Mouse (Mus musculus): ENCODE measurements around the gene Plcg1. TPM values are rescaled to one million over a fixed set of nuclear protein-coding genes. Genes with fewer than 3 reads are reported as not detected.

Plcg1 gene
- polyA plus RNA-seq, 1 experiment from 2014 or later: 40.2 TPM

DNA sequence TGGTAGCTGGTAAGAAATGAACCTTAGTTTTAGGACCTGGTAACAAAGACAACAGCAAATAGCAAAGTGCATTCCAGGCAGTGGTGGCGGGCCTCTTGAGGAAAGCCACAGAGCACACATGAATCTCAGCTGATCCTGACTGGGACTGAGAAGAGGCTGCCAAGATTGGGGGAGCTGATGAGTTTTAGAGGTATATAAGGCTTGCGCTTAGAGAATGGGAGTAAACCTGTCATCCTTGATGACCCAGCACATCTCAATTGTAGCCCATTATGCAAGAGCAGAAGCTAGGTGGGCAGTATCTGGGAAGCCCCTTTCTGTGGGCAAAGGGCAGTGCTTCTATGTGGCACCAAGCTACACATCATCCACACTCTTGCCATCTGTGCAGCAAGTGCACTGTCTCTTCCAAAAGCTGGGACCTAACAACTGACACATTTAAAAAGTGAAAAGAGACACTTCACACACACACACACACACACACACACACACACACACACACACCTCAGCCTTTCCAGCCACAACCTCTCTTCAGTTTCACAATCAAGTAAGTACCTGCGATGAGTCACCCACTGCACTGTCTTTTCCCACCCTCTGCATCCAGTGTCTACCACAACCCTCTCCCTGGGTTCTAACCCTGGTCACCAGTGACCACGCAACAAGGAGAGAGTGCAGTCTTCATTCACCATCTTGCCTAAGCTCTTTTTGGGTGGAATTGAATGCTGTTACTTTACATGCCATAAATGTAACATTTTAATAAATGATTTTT is 7.3 kb upstream of the Plcg1 start:
- Histone ChIP-seq H3K4me3 (ENCODE audit: low read depth, low read length) (no peak overlapping the region), H3K27me3 (replicated peaks; ENCODE audit: control insufficient read depth, insufficient read depth, low read length) (no peaks in the 10 kb centered on the region), H3K9me3 (replicated peaks; ENCODE audit: control insufficient read depth, low read length) (no peaks in the 10 kb centered on the region), H3K9ac (ENCODE audit: low read length) (no peak overlapping the region), H3K36me3 (ENCODE audit: control insufficient read depth, insufficient read depth, low read length) (peaks cover 67% of the 10 kb centered on the region), H3K4me2 (ENCODE audit: low read length) (no peak overlapping the region), H3K27ac (ENCODE audit: low read depth, low read length) (no peak overlapping the region), H3K4me1 (ENCODE audit: control insufficient read depth, insufficient read depth, low read length) (0 out of 2 replicates have a peak, but pooled peaks cover 3% of the 10 kb centered on the region)
- ATAC-seq (no peak), DNase-seq (ENCODE audit: low spot score) (no peak)
- WGBS: 94% methylated on average over 4 of the region's 4 CpGs

DNA sequence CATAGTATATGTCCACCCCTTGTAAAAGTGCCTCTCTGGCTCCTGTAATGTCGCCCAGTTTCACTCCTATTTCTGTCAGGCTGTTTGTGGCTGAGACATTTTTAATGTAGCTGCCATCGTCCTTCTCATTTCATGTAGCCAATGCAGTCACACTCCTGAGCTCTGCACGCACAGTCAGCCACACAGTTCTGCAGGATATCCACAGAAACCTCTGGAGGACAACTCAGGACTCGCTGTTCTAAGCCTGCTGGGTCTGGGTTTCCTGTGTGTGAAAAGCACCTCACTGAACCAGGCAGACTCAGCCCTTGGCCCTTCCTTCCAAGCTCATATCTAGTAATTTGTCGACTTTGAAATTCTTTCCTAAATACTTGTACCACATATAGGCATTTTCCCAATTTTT is 6.6 kb upstream of the Plcg1 start:
- Histone ChIP-seq H3K27ac (ENCODE audit: low read depth, low read length) (no peak overlapping the region), H3K27me3 (replicated peaks; ENCODE audit: control insufficient read depth, insufficient read depth, low read length) (no peaks in the 10 kb centered on the region), H3K4me2 (ENCODE audit: low read length) (no peak overlapping the region), H3K36me3 (ENCODE audit: control insufficient read depth, insufficient read depth, low read length) (peaks cover 59% of the 10 kb centered on the region), H3K4me3 (ENCODE audit: low read depth, low read length) (no peak overlapping the region), H3K9me3 (replicated peaks; ENCODE audit: control insufficient read depth, low read length) (no peaks in the 10 kb centered on the region), H3K9ac (ENCODE audit: low read length) (no peak overlapping the region), H3K4me1 (ENCODE audit: control insufficient read depth, insufficient read depth, low read length) (0 out of 2 replicates have a peak, but pooled peaks cover 3% of the 10 kb centered on the region)
- WGBS: 91% methylated on average over 5 of the region's 5 CpGs
- ATAC-seq (no peak), DNase-seq (ENCODE audit: low spot score) (no peak)

DNA sequence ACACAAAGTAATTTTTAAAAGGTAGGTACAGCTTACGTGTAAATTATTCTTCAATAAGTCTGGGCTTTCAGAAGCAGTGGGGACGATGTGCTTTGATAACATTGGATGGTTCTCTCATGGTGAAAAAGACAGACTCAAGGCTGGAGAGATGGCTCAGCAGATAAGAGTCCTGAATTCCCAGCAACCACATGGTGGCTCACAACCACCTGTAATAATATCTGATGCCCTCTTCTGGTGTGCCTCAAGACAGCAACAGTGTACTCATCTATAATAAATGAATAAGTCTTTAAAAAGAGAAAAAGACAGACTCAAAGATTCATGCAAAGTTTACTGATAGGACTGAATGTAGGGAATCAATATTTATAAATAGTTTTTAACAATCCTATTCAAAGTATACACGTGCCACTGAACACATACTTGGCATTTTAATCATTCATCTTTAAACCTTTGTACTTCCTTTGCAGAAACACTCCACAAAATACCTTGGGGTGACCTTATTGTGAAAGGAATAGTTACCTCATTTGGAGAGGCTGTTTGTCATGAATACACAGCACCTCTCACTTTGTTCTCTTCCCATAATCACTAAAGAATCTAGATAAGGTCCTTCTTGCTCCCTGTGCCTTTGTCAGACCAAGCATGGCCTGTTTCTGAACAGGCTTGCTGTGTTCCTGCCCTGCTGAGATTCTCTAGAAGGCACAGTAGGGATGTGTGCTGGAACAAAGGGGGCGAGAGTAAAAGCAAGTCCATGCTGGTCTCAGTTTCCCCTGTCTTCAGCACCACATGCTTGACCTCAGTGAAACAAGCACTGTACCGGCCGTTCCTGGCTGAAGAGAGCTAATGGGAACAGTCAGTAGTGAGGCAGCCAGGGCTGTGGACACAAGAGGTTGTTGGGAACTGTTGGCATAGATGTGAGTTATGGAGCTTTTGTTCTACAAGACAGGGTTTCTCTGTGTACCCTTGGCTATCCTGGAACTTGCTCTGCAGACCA is 4.9 kb upstream of the Plcg1 start:
- ATAC-seq (no peak), DNase-seq (ENCODE audit: low spot score) (no peak)
- H3K9me3 ChIP-seq (replicated peaks; ENCODE audit: control insufficient read depth, low read length): no peaks in the 10 kb centered on the region
- H3K27me3 ChIP-seq (replicated peaks; ENCODE audit: control insufficient read depth, insufficient read depth, low read length): no peaks in the 10 kb centered on the region
- H3K27ac ChIP-seq (ENCODE audit: low read depth, low read length): no peak overlapping the region; the same call in 1 of the 2 replicates
- peaks cover 44% of the 10 kb centered on the region for H3K36me3 ChIP-seq (ENCODE audit: control insufficient read depth, insufficient read depth, low read length)
- H3K4me2 ChIP-seq (ENCODE audit: low read length): no peak overlapping the region
- H3K4me1 ChIP-seq (ENCODE audit: control insufficient read depth, insufficient read depth, low read length): 0 out of 2 replicates have a peak, but pooled peaks cover 3% of the 10 kb centered on the region
- H3K4me3 ChIP-seq (ENCODE audit: low read depth, low read length): no peak overlapping the region
- no peak overlapping the region for H3K9ac ChIP-seq (ENCODE audit: low read length)
- 84% methylated on average over 6 of the region's 6 CpGs for WGBS

DNA sequence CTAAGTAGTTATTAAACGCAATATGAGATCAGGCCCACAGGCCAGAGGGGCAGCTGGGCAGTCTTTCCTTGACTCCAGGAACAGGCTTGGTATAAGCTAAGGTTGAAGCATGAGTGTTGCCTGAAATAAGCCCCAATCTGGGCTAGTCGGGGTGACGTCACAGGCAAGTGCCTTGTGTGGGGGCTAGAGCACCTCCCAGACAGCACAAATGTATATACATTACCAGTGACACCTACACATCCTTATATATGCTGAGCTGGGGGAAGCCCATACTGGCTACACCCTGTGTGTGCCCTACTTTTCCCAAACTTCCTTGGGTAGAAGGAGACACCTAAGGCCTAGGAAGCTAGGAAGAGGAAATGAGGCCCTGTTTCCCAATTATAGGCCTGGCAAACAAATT is 2.1 kb upstream of the Plcg1 start:
- H3K36me3 ChIP-seq (ENCODE audit: control insufficient read depth, insufficient read depth, low read length): peaks cover 20% of the 10 kb centered on the region
- H3K9ac ChIP-seq (ENCODE audit: low read length): no peak overlapping the region
- DNase-seq (ENCODE audit: low spot score): no peak
- ATAC-seq: no peak
- no peak overlapping the region for H3K4me2 ChIP-seq (ENCODE audit: low read length)
- WGBS: 89% methylated on average over 3 of the region's 3 CpGs
- no peaks in the 10 kb centered on the region for H3K9me3 ChIP-seq (replicated peaks; ENCODE audit: control insufficient read depth, low read length)
- H3K4me3 ChIP-seq (ENCODE audit: low read depth, low read length): no peak overlapping the region
- no peak overlapping the region for H3K27ac ChIP-seq (ENCODE audit: low read depth, low read length)
- H3K27me3 ChIP-seq (replicated peaks; ENCODE audit: control insufficient read depth, insufficient read depth, low read length): no peaks in the 10 kb centered on the region
- peaks cover 18% of the 10 kb centered on the region for H3K4me1 ChIP-seq (ENCODE audit: control insufficient read depth, insufficient read depth, low read length)

DNA sequence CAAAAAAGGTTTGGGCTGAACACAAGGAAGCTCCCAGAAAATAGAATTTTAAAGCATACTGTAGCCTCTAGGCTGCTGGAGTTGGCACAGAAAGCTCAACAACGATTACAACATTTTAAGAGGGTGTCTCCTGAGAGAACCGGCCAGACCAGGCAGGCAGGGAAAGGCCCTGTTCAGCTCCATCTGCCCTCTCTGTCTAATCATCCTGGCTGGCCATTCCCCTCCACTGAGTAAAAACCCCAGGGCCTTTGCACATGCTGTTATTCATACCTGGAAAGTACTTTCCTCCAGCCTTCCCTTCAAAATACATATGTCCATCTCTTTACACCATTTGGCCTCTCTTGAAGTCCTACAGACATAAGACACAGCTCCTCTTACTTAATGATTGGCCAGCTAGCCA is 1.7 kb upstream of the Plcg1 start:
- H3K9me3 ChIP-seq (replicated peaks; ENCODE audit: control insufficient read depth, low read length): no peaks in the 10 kb centered on the region
- ATAC-seq (no peak), DNase-seq (ENCODE audit: low spot score) (no peak)
- H3K4me1 ChIP-seq (ENCODE audit: control insufficient read depth, insufficient read depth, low read length): peaks cover 23% of the 10 kb centered on the region
- H3K36me3 ChIP-seq (ENCODE audit: control insufficient read depth, insufficient read depth, low read length): peaks cover 18% of the 10 kb centered on the region
- H3K27me3 ChIP-seq (replicated peaks; ENCODE audit: control insufficient read depth, insufficient read depth, low read length): no peaks in the 10 kb centered on the region
- no peak overlapping the region for H3K9ac ChIP-seq (ENCODE audit: low read length)
- no peak overlapping the region for H3K4me2 ChIP-seq (ENCODE audit: low read length)
- no peak overlapping the region for H3K4me3 ChIP-seq (ENCODE audit: low read depth, low read length)
- no peak overlapping the region for H3K27ac ChIP-seq (ENCODE audit: low read depth, low read length)
- WGBS: 84% methylated on average over 2 of the region's 2 CpGs

DNA sequence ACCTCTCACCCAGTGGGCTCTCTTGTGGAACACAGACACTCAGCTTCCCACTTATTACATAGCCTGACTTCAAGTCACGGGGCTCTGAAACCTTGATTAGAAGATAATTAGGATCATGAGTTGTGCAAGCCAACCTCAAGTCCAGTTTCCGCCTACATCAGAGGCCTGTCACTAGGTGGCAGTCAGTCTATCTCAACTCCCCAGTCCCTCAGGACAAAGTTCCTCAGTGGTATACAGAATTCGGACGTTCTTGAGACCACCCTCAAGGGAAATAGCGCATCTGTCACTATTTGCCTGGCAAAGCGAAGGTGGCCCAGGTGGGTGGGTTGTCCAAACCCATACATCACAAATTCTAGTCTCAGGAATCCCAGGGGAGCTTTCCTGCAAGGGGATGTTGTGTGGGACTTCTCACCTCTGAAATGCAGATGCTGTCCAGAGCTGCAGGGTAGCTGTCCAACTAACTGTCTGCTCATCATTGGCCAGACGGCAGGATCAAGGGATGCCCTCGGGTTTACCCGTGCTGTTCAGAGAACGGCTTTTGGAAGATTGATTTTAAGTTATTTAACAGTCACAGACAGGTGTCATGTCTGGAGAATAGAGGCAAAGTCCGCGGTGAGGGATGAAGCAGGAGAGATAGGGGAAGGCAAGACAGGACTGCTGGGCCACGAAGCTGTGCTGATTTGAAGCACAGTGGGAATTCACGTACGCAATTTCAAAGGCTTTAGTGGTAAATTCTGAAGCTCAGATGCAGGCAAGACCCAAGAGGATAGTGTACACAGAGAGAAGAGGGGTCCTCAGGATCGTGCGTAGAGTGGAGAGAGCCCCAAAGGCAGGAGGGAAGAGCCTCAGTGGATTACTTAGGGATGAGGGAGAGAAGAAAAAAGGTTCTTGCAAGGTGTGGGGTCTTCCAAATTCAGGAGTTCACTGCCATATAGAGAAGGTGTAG is 976 bp upstream of the Plcg1 start:
- H3K9ac ChIP-seq (ENCODE audit: low read length): peak overlapping the region; percentile 100; the same call in 1 of the 2 replicates
- 41% methylated on average over 17 of the region's 17 CpGs for WGBS
- DNase-seq (ENCODE audit: low spot score) (no peak), ATAC-seq (no peak)
- peak overlapping the region; percentile 93 for H3K4me2 ChIP-seq (ENCODE audit: low read length)
- H3K4me3 ChIP-seq (ENCODE audit: low read depth, low read length): peak overlapping the region; percentile 88
- H3K4me1 ChIP-seq (ENCODE audit: control insufficient read depth, insufficient read depth, low read length): peaks cover 28% of the 10 kb centered on the region
- no peaks in the 10 kb centered on the region for H3K27me3 ChIP-seq (replicated peaks; ENCODE audit: control insufficient read depth, insufficient read depth, low read length)
- no peak overlapping the region for H3K27ac ChIP-seq (ENCODE audit: low read depth, low read length)
- H3K36me3 ChIP-seq (ENCODE audit: control insufficient read depth, insufficient read depth, low read length): peaks cover 22% of the 10 kb centered on the region
- H3K9me3 ChIP-seq (replicated peaks; ENCODE audit: control insufficient read depth, low read length): no peaks in the 10 kb centered on the region

DNA sequence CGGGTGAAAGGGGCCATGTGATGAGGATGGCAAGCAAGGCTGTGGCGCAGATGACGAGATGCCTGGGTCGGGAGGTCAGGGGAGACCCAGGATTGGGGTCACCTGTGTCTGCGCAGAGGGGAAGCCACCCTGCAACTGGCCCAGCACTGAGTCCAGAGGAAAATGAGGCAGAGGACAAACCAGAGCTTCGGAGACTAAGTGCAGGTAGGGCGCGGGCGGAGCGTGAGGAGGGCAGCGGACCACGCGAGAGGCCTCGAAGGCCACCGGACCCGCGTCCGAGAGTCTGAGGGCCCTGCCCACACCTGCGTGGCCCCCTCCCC is 343 bp upstream of the Plcg1 start:
- Histone ChIP-seq H3K27me3 (replicated peaks; ENCODE audit: control insufficient read depth, insufficient read depth, low read length) (no peaks in the 10 kb centered on the region), H3K27ac (ENCODE audit: low read depth, low read length) (0 out of 2 replicates have a peak overlapping the region, but pooled peaks have one; percentile 98), H3K4me3 (ENCODE audit: low read depth, low read length) (peak overlapping the region; percentile 88), H3K4me2 (ENCODE audit: low read length) (peak overlapping the region; percentile 93), H3K9ac (ENCODE audit: low read length) (peak overlapping the region; percentile 100), H3K4me1 (ENCODE audit: control insufficient read depth, insufficient read depth, low read length) (peaks cover 28% of the 10 kb centered on the region), H3K36me3 (ENCODE audit: control insufficient read depth, insufficient read depth, low read length) (peaks cover 22% of the 10 kb centered on the region), H3K9me3 (replicated peaks; ENCODE audit: control insufficient read depth, low read length) (no peaks in the 10 kb centered on the region)
- ATAC-seq: no peak
- DNase-seq (ENCODE audit: low spot score): no peak
- 8% methylated on average over 16 of the region's 19 CpGs for WGBS

DNA sequence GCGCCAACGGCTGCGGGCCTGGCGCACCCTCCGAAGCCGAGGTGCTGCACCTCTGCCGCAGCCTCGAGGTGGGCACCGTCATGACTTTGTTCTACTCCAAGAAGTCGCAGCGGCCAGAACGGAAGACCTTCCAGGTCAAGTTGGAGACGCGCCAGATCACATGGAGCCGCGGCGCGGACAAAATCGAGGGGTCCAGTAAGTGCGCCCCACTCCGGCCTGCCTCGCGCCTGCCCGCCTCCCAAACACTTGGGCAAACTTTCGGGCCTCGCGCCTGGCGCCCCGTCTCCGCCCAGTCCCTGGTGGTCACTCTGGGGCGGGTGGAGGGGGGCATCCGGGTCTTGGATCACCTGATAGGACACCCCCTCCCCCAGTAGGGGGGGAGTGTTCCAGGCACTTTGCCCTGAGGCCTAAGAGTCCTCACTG is 750 bp downstream of the Plcg1 start:
- peaks cover 25% of the 10 kb centered on the region for H3K36me3 ChIP-seq (ENCODE audit: control insufficient read depth, insufficient read depth, low read length)
- H3K4me3 ChIP-seq (ENCODE audit: low read depth, low read length): peak overlapping the region; percentile 88
- WGBS: under 1% methylated on average over 32 of the region's 32 CpGs
- H3K4me2 ChIP-seq (ENCODE audit: low read length): peak overlapping the region; percentile 93
- H3K9ac ChIP-seq (ENCODE audit: low read length): peak overlapping the region; percentile 100
- ATAC-seq: peak; percentile 13
- DNase-seq (ENCODE audit: low spot score): peak; percentile 60
- H3K4me1 ChIP-seq (ENCODE audit: control insufficient read depth, insufficient read depth, low read length): peaks cover 29% of the 10 kb centered on the region
- no peaks in the 10 kb centered on the region for H3K27me3 ChIP-seq (replicated peaks; ENCODE audit: control insufficient read depth, insufficient read depth, low read length)
- H3K9me3 ChIP-seq (replicated peaks; ENCODE audit: control insufficient read depth, low read length): no peaks in the 10 kb centered on the region
- peak overlapping the region; percentile 98 for H3K27ac ChIP-seq (ENCODE audit: low read depth, low read length)
